Mouse (Mus musculus): Measurements from ENCODE around the gene Smpdl3a.

- TF ChIP-seq CTCF (IDR thresholded peaks at IDR 0.05; ENCODE audit: low read depth) (no peak), EP300 (optimal IDR thresholded peaks at IDR 0.05) (no peak)
Measured at GRCm38 (mm10) chr10:57783289-57784130, 10.6 kb upstream of the Smpdl3a start.

All from stomach, postnatal 0 days (tissue).